Mouse (Mus musculus) ES-Bruce4 (cell line): ENCODE measurements around the gene Hnrnpa3.

Experiments used
- CTCF ChIP-seq: IDR thresholded peaks from one replicate; pipeline ENCODE4 v1.8.1; 2011; ENCODE audit warnings: low read depth, low read length
- POLR2A ChIP-seq: IDR thresholded peaks from one replicate; pipeline ENCODE4 v1.8.1; 2011; ENCODE audit warnings: low read length; ENCODE audit not compliant: insufficient read depth

DNA sequence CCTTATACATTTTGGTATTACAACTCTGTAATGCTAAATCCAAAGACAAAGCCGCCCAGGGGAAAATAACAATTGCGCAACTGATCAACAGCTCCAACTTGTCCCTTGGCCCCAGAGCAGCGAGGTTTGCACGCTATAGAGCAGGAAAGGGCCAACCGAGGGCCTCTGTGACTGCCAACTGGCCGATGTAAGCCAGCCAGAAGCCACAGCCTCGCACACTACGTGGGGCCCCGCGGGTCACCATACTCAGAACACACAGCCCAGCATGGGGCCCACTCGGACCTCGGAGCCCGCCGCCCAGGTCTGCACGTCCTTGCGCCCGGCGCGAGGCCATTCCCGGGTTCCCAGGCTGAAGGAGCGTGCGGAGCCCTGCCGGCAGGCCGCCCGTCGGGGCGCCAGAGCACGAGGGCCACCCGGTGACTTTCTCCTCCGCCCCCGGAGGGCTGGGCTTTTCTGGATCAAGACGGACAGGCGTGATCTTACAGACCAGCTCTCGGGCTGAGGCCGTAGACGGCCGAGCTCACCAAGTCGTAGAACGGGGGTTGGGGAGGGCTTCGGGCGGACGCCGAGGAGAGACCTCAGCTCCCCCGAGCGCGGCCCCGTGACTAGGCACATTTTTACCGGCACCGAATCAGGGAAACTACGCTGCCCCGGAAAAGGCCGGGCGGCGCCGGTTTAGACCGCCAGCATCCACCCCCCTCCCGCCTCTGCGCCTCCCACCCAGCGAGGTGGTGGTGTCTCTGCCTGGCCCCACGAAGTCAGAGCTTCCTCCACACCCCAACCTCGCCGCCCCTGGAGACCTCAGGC is 44.5 kb downstream of the Hnrnpa3 start:
- no peak for TF ChIP-seq POLR2A
- TF ChIP-seq CTCF = no peak
